Mouse (Mus musculus) forebrain, postnatal 0 days (tissue): Measurements from ENCODE around the gene Chmp5. TPM values are rescaled to one million over a fixed set of nuclear protein-coding genes. Genes with fewer than 3 reads are reported as not detected.

Source experiments
- ATAC-seq: fragments of 200-750 bp; cut with Nextera tagmentation; 2 replicates; pipeline ENCODE4 v1.8.0; 2017; ENCODE audit warnings: mild to moderate bottlenecking, moderate library complexity
- DNase-seq: peaks from one replicate; pipeline ENCODE4 v3.0.0-alpha.2; 2015
- H3K27ac ChIP-seq: fragments of 300-500 bp; sonication (generic); 2 replicates; pipeline ENCODE4 v1.5.1; 2014; ENCODE audit warnings: low read depth, mild to moderate bottlenecking, antibody characterized with exemption, low read length, moderate library complexity, mixed read lengths
- H3K27me3 ChIP-seq: fragments of 300-500 bp; sonication (generic); 2 replicates; pipeline ENCODE4 v1.6.1; 2014; ENCODE audit warnings: mild to moderate bottlenecking, low read length, mixed read lengths; ENCODE audit not compliant: insufficient read depth
- H3K36me3 ChIP-seq: fragments of 300-500 bp; sonication (generic); 2 replicates; pipeline ENCODE4 v1.6.1; 2014; ENCODE audit warnings: mild to moderate bottlenecking, moderate library complexity; ENCODE audit not compliant: insufficient read depth
- H3K4me1 ChIP-seq: fragments of 300-500 bp; sonication (generic); 2 replicates; pipeline ENCODE4 v1.6.1; 2014; ENCODE audit warnings: antibody characterized with exemption; ENCODE audit not compliant: insufficient read depth
- H3K4me2 ChIP-seq: fragments of 300-500 bp; sonication (generic); 2 replicates; pipeline ENCODE4 v1.6.1; 2014; ENCODE audit warnings: low read depth, mild to moderate bottlenecking, moderate library complexity
- H3K4me3 ChIP-seq: fragments of 300-500 bp; sonication (generic); 2 replicates; pipeline ENCODE4 v1.5.1; 2014; ENCODE audit warnings: low read depth, low read length, mixed read lengths
- H3K9ac ChIP-seq: fragments of 300-500 bp; sonication (generic); 2 replicates; pipeline ENCODE4 v1.6.1; 2014; ENCODE audit warnings: mild to moderate bottlenecking
- H3K9me3 ChIP-seq: fragments of 300-500 bp; sonication (generic); 2 replicates; pipeline ENCODE4 v1.6.1; 2016; ENCODE audit warnings: low read length
- CTCF ChIP-seq: sonication (generic); IDR thresholded peaks from 2 replicates; pipeline ENCODE4 v1.5.1; 2016; ENCODE audit warnings: antibody characterized with exemption, control low read depth, low read depth
- WGBS: fragments of 180-500 bp; shearing (Covaris S2); extraction: QIAGEN DNeasy Blood & Tissue Kit; methylation state at CpG from one replicate; pipeline ENCODE4 v1.1.7; 2014; 5-methylcytosine and 5-hydroxymethylcytosine counted together
- polyA plus RNA-seq: library from polyadenylated mRNA; unstranded; fragments of >200 nt; fragmentation: Nextera tagmentation; extraction: Ambion mirVana; gene quantifications from 2 replicates; pipeline ENCODE4 v1.2.1, GENCODE M21; 2015
- total RNA-seq: library from RNA; depleted of rRNA; stranded (reverse); fragments of >200 nt; gene quantifications from 2 replicates; pipeline ENCODE4 v1.2.3, GENCODE M21; 2014

Gene Chmp5
- total and polyA plus RNA-seq, 2 experiments from 2014 or later = 94.8 to 146 TPM

GRCm38 (mm10) chr4:40914287-40914867 is 33.8 kb upstream of the Chmp5 start:
- Histone ChIP-seq H3K27me3 (no peaks in the 10 kb centered on the region), H3K36me3 (no peaks in the 10 kb centered on the region), H3K9ac (no peak overlapping the region), H3K4me1 (no peaks in the 10 kb centered on the region), H3K9me3 (no peaks in the 10 kb centered on the region), H3K4me3 (no peak overlapping the region), H3K27ac (no peak overlapping the region), H3K4me2 (no peak overlapping the region)
- no peak for TF ChIP-seq CTCF
- ATAC-seq (no peak), DNase-seq (no peak)

- WGBS = 67% methylated on average over 5 of the region's 5 CpGs
- Histone ChIP-seq H3K36me3 (no peaks in the 10 kb centered on the region), H3K9ac (no peak overlapping the region), H3K9me3 (no peaks in the 10 kb centered on the region), H3K4me2 (no peak overlapping the region), H3K4me1 (no peaks in the 10 kb centered on the region), H3K27ac (no peak overlapping the region), H3K27me3 (no peaks in the 10 kb centered on the region), H3K4me3 (no peak overlapping the region)
- ATAC-seq = no peak
- no peak for DNase-seq
- no peak for TF ChIP-seq CTCF
Observed at GRCm38 (mm10) chr4:40915947-40916346, 32.3 kb upstream of the Chmp5 start.

- no peaks in the 10 kb centered on the region for H3K36me3 ChIP-seq
- no peak overlapping the region for H3K4me2 ChIP-seq
- H3K4me3 ChIP-seq = no peak overlapping the region
- H3K9ac ChIP-seq = no peak overlapping the region
- DNase-seq (no peak), ATAC-seq (no peak)
- H3K9me3 ChIP-seq = no peaks in the 10 kb centered on the region
- no peak overlapping the region for H3K27ac ChIP-seq
- H3K27me3 ChIP-seq = no peaks in the 10 kb centered on the region
- no peaks in the 10 kb centered on the region for H3K4me1 ChIP-seq
- no peak for TF ChIP-seq CTCF
- 94% methylated on average over 7 of the region's 7 CpGs for WGBS
Observed at GRCm38 (mm10) chr4:40916592-40917155, 31.5 kb upstream of the Chmp5 start.

- TF ChIP-seq CTCF = no peak
- H3K9ac ChIP-seq = no peak within 1 kb of the TSS
- WGBS = 63% methylated on average over 3 of the region's 3 CpGs
- no peaks in the 10 kb centered on the region for H3K4me1 ChIP-seq
- H3K27me3 ChIP-seq = no peaks in the 10 kb centered on the region
- no peak for DNase-seq
- H3K9me3 ChIP-seq = no peaks in the 10 kb centered on the region
- H3K4me2 ChIP-seq = no peak within 1 kb of the TSS
- H3K27ac ChIP-seq = no peak within 1 kb of the TSS
- no peaks in the 10 kb centered on the region for H3K36me3 ChIP-seq
- no peak within 1 kb of the TSS for H3K4me3 ChIP-seq
- no peak for ATAC-seq
Observed at GRCm38 (mm10) chr4:40919785-40920184, 28.4 kb upstream of the Chmp5 start, which contains the start of gene Spink4. Spink4 (plus strand) TSS chr4:40920052.

- H3K4me1 ChIP-seq = no peaks in the 10 kb centered on the region
- no peak overlapping the region for H3K27ac ChIP-seq
- no peaks in the 10 kb centered on the region for H3K9me3 ChIP-seq
- H3K27me3 ChIP-seq = no peaks in the 10 kb centered on the region
- ATAC-seq (no peak), DNase-seq (no peak)
- no peak for TF ChIP-seq CTCF
- H3K4me2 ChIP-seq = no peak overlapping the region
- H3K4me3 ChIP-seq = no peak overlapping the region
- 81% methylated on average over 2 of the region's 2 CpGs for WGBS
- no peak overlapping the region for H3K9ac ChIP-seq
- H3K36me3 ChIP-seq = no peaks in the 10 kb centered on the region
Observed at GRCm38 (mm10) chr4:40920576-40920975, 27.6 kb upstream of the Chmp5 start.

GRCm38 (mm10) chr4:40921288-40921687 is 26.9 kb upstream of the Chmp5 start:
- no peaks in the 10 kb centered on the region for H3K27me3 ChIP-seq
- no peaks in the 10 kb centered on the region for H3K4me1 ChIP-seq
- no peaks in the 10 kb centered on the region for H3K9me3 ChIP-seq
- no peak for DNase-seq
- TF ChIP-seq CTCF = no peak
- no peak overlapping the region for H3K4me3 ChIP-seq
- no peak overlapping the region for H3K4me2 ChIP-seq
- WGBS = 73% methylated on average over 3 of the region's 3 CpGs
- no peak overlapping the region for H3K9ac ChIP-seq
- no peak for ATAC-seq
- no peaks in the 10 kb centered on the region for H3K36me3 ChIP-seq
- no peak overlapping the region for H3K27ac ChIP-seq

- H3K27ac ChIP-seq = no peak overlapping the region
- no peak overlapping the region for H3K4me2 ChIP-seq
- WGBS = 82% methylated on average over 6 of the region's 6 CpGs
- H3K36me3 ChIP-seq = no peaks in the 10 kb centered on the region
- H3K27me3 ChIP-seq = no peaks in the 10 kb centered on the region
- no peak overlapping the region for H3K9ac ChIP-seq
- TF ChIP-seq CTCF = no peak
- ATAC-seq = no peak
- no peaks in the 10 kb centered on the region for H3K4me1 ChIP-seq
- no peaks in the 10 kb centered on the region for H3K9me3 ChIP-seq
- H3K4me3 ChIP-seq = no peak overlapping the region
- no peak for DNase-seq
Observed at GRCm38 (mm10) chr4:40923087-40923651, 25.0 kb upstream of the Chmp5 start.
